Mouse (Mus musculus) MEL (cell line): ENCODE measurements around the gene Rhd. TPM values are rescaled to one million over a fixed set of nuclear protein-coding genes. Genes with fewer than 3 reads are reported as not detected.
A peak's percentile ranks its signal among the peaks of the same experiment; 100 is the strongest.

Source experiments
- DNase-seq: peaks from one replicate; pipeline ENCODE4 v3.0.0; 2011; ENCODE audit warnings: low read depth, low spot score
- H3K27ac ChIP-seq: 2 replicates; pipeline ENCODE4 v1.5.1; 2012; ENCODE audit warnings: low read depth, mild to moderate bottlenecking, control low read depth, low read length, moderate library complexity; ENCODE audit not compliant: control insufficient read depth
- H3K27me3 ChIP-seq, 2 experiments: fragments of 150-350 bp in 1 of 2; sonication (generic) in 1 of 2; 2 replicates each; pipeline ENCODE4 v1.6.1; 2012; ENCODE audit warnings: low read length in 2 of 2, mild to moderate bottlenecking in 2 of 2, improper control_type of control experiment in 1 of 2, moderate library complexity in 1 of 2; ENCODE audit not compliant: insufficient read depth in 2 of 2, control insufficient read depth in 1 of 2
- H3K36me3 ChIP-seq, 2 experiments: 2 replicates each; pipeline ENCODE4 v1.6.1; 2012 to 2014; ENCODE audit warnings: low read length in 2 of 2, improper control_type of control experiment in 1 of 2, inconsistent platforms in 1 of 2, mild to moderate bottlenecking in 1 of 2; ENCODE audit not compliant: insufficient read depth in 2 of 2, control insufficient read depth in 1 of 2
- H3K4me1 ChIP-seq, 2 experiments: fragments of 150-350 bp in 1 of 2; sonication (generic) in 1 of 2; 2 replicates each; pipeline ENCODE4 v1.6.1; 2012; ENCODE audit warnings: low read length in 2 of 2, improper control_type of control experiment in 1 of 2, mild to moderate bottlenecking in 1 of 2; ENCODE audit not compliant: insufficient read depth in 2 of 2, control insufficient read depth in 1 of 2
- H3K4me3 ChIP-seq, 2 experiments: fragments of 150-350 bp in 1 of 2; sonication (generic) in 1 of 2; 2 replicates each; pipeline ENCODE4 v1.5.1; 2012; ENCODE audit warnings: low read depth in 2 of 2, low read length in 2 of 2, mild to moderate bottlenecking in 2 of 2, moderate library complexity in 2 of 2, control low read depth in 1 of 2, improper control_type of control experiment in 1 of 2; ENCODE audit not compliant: control insufficient read depth in 1 of 2, insufficient read depth in 1 of 2
- H3K79me2 ChIP-seq: 2 replicates; pipeline ENCODE4 v1.6.1; 2012; ENCODE audit warnings: mild to moderate bottlenecking, low read length, moderate library complexity; ENCODE audit not compliant: control insufficient read depth, poor library complexity, insufficient read depth
- H3K9ac ChIP-seq: 2 replicates; pipeline ENCODE4 v1.6.1; 2012; ENCODE audit warnings: low read depth, mild to moderate bottlenecking, control low read depth, low read length, moderate library complexity; ENCODE audit not compliant: control insufficient read depth, poor library complexity, severe bottlenecking
- H3K9me3 ChIP-seq: fragments of 150-350 bp; sonication (generic); replicated peaks from 2 replicates; pipeline ENCODE4 v1.6.1; 2012; ENCODE audit warnings: mild to moderate bottlenecking, low read length, improper control_type of control experiment, moderate library complexity; ENCODE audit not compliant: insufficient read depth
- BHLHE40 ChIP-seq: IDR thresholded peaks from 2 replicates; pipeline ENCODE4 v1.6.1; 2012; ENCODE audit warnings: low read depth, mild to moderate bottlenecking, inconsistent platforms, low read length, improper control_type of control experiment, borderline replicate concordance
- CHD1 ChIP-seq: IDR thresholded peaks from 2 replicates; pipeline ENCODE4 v1.6.1; 2012; ENCODE audit warnings: low read depth, mild to moderate bottlenecking, inconsistent platforms, low read length, improper control_type of control experiment
- CHD2 ChIP-seq: IDR thresholded peaks from 2 replicates; pipeline ENCODE4 v1.6.1; 2011; ENCODE audit warnings: low read length, improper control_type of control experiment
- CTCF ChIP-seq, 3 experiments: IDR thresholded peaks in 2 of 3; conservative IDR thresholded peaks in 1 of 3; 2 replicates each; pipeline ENCODE4 v1.5.1; 2011 to 2012; ENCODE audit warnings: low read length in 3 of 3, low read depth in 2 of 3, mild to moderate bottlenecking in 2 of 3, improper control_type of control experiment in 1 of 3, inconsistent platforms in 1 of 3, mixed read lengths in 1 of 3, moderate library complexity in 1 of 3; ENCODE audit not compliant: control insufficient read depth in 1 of 3, insufficient read depth in 1 of 3, poor library complexity in 1 of 3, severe bottlenecking in 1 of 3
- E2F4 ChIP-seq: IDR thresholded peaks from 2 replicates; pipeline ENCODE4 v1.6.1; 2011; ENCODE audit warnings: low read depth, low read length, improper control_type of control experiment, borderline replicate concordance
- ELF1 ChIP-seq: IDR thresholded peaks from 2 replicates; pipeline ENCODE4 v1.6.1; 2014; ENCODE audit warnings: low read depth, mild to moderate bottlenecking, inconsistent platforms, low read length, improper control_type of control experiment, moderate library complexity
- EP300 ChIP-seq, 2 experiments: IDR thresholded peaks; 2 replicates each; pipeline ENCODE4 v1.6.1; 2011; ENCODE audit warnings: improper control_type of control experiment in 2 of 2, low read length in 2 of 2, low read depth in 1 of 2, mild to moderate bottlenecking in 1 of 2
- GABPA ChIP-seq: IDR thresholded peaks from 2 replicates; pipeline ENCODE4 v1.6.1; 2012; ENCODE audit warnings: low read depth, mild to moderate bottlenecking, inconsistent platforms, low read length, improper control_type of control experiment, moderate library complexity
- GATA1 ChIP-seq: IDR thresholded peaks from 2 replicates; pipeline ENCODE4 v1.6.1; 2011; ENCODE audit warnings: low read depth, low read length, improper control_type of control experiment
- HCFC1 ChIP-seq: IDR thresholded peaks from 2 replicates; pipeline ENCODE4 v1.6.1; 2012; ENCODE audit warnings: low read depth, mild to moderate bottlenecking, inconsistent platforms, low read length, improper control_type of control experiment, moderate library complexity
- JUND ChIP-seq: IDR thresholded peaks from 2 replicates; pipeline ENCODE4 v1.6.1; 2011; ENCODE audit warnings: low read depth, mild to moderate bottlenecking, improper control_type of control experiment, low read length
- KAT2A ChIP-seq: conservative IDR thresholded peaks from 2 replicates; pipeline ENCODE4 v1.6.1; 2012; ENCODE audit warnings: low read depth, low read length, improper control_type of control experiment, inconsistent platforms
- MAFK ChIP-seq: IDR thresholded peaks from 2 replicates; pipeline ENCODE4 v1.6.1; 2011; ENCODE audit warnings: low read depth, mild to moderate bottlenecking, low read length, improper control_type of control experiment, borderline replicate concordance
- MAZ ChIP-seq: IDR thresholded peaks from 2 replicates; pipeline ENCODE4 v1.6.1; 2012; ENCODE audit warnings: low read depth, mild to moderate bottlenecking, inconsistent platforms, low read length, improper control_type of control experiment
- MEF2A ChIP-seq: IDR thresholded peaks from 2 replicates; pipeline ENCODE4 v1.6.1; 2014; ENCODE audit warnings: low read depth, mild to moderate bottlenecking, inconsistent platforms, low read length, improper control_type of control experiment; ENCODE audit not compliant: poor library complexity, insufficient replicate concordance, severe bottlenecking; ENCODE audit errors: extremely low read depth
- MXI1 ChIP-seq: IDR thresholded peaks from 2 replicates; pipeline ENCODE4 v1.6.1; 2011; ENCODE audit warnings: mild to moderate bottlenecking, low read depth, low read length, improper control_type of control experiment
- MYB ChIP-seq: IDR thresholded peaks from 2 replicates; pipeline ENCODE4 v1.6.1; 2011; ENCODE audit warnings: mild to moderate bottlenecking, low read depth, low read length, improper control_type of control experiment
- MYC ChIP-seq: IDR thresholded peaks from 2 replicates; pipeline ENCODE4 v1.6.1; 2011; ENCODE audit warnings: low read depth, mild to moderate bottlenecking, low read length, improper control_type of control experiment, moderate library complexity
- NELFE ChIP-seq: IDR thresholded peaks from 2 replicates; pipeline ENCODE4 v1.6.1; 2011; ENCODE audit warnings: low read depth, low read length, improper control_type of control experiment
- NRF1 ChIP-seq: IDR thresholded peaks from 2 replicates; pipeline ENCODE4 v1.6.1; 2014; ENCODE audit warnings: low read depth, mild to moderate bottlenecking, inconsistent platforms, low read length, improper control_type of control experiment, moderate library complexity; ENCODE audit not compliant: poor library complexity, insufficient read depth, severe bottlenecking
- POLR2A ChIP-seq, 2 experiments: IDR thresholded peaks; 2 replicates each; pipeline ENCODE4 v1.6.1; 2011 to 2012; ENCODE audit warnings: low read length in 2 of 2, mild to moderate bottlenecking in 2 of 2, control low read depth in 1 of 2, improper control_type of control experiment in 1 of 2, low read depth in 1 of 2, moderate library complexity in 1 of 2; ENCODE audit not compliant: control insufficient read depth in 1 of 2, insufficient read depth in 1 of 2, poor library complexity in 1 of 2
- POLR2AphosphoS5 ChIP-seq: IDR thresholded peaks from 2 replicates; pipeline ENCODE4 v1.6.1; 2012; ENCODE audit warnings: low read depth, borderline replicate concordance, mild to moderate bottlenecking, inconsistent platforms, low read length, moderate library complexity, mixed read lengths
- RAD21 ChIP-seq: IDR thresholded peaks from 2 replicates; pipeline ENCODE4 v1.6.1; 2011; ENCODE audit warnings: mild to moderate bottlenecking, low read depth, low read length, improper control_type of control experiment
- RCOR1 ChIP-seq: IDR thresholded peaks from 2 replicates; pipeline ENCODE4 v1.6.1; 2012; ENCODE audit warnings: low read depth, mild to moderate bottlenecking, inconsistent platforms, low read length, improper control_type of control experiment
- SMC3 ChIP-seq: IDR thresholded peaks from 2 replicates; pipeline ENCODE4 v1.6.1; 2011; ENCODE audit warnings: low read depth, low read length, improper control_type of control experiment
- TAL1 ChIP-seq: IDR thresholded peaks from 2 replicates; pipeline ENCODE4 v1.6.1; 2012; ENCODE audit warnings: mild to moderate bottlenecking, inconsistent platforms, low read length, moderate library complexity, mixed read lengths
- TBP ChIP-seq: IDR thresholded peaks from 2 replicates; pipeline ENCODE4 v1.8.0; 2011; ENCODE audit warnings: low read depth, low read length, improper control_type of control experiment
- TCF12 ChIP-seq: IDR thresholded peaks from 2 replicates; pipeline ENCODE4 v1.6.1; 2014; ENCODE audit warnings: low read depth, mild to moderate bottlenecking, inconsistent platforms, low read length, improper control_type of control experiment, moderate library complexity
- UBTF ChIP-seq: IDR thresholded peaks from 2 replicates; pipeline ENCODE4 v1.6.1; 2012; ENCODE audit warnings: low read depth, mild to moderate bottlenecking, inconsistent platforms, low read length, improper control_type of control experiment, moderate library complexity, borderline replicate concordance; ENCODE audit not compliant: insufficient read depth
- USF1 ChIP-seq: IDR thresholded peaks from 2 replicates; pipeline ENCODE4 v1.6.1; 2014; ENCODE audit warnings: low read depth, mild to moderate bottlenecking, inconsistent platforms, low read length, improper control_type of control experiment, moderate library complexity
- USF2 ChIP-seq, 2 experiments: IDR thresholded peaks; 2 replicates each; pipeline ENCODE4 v1.6.1; 2011 to 2012; ENCODE audit warnings: improper control_type of control experiment in 2 of 2, low read length in 2 of 2, borderline replicate concordance in 1 of 2, inconsistent platforms in 1 of 2, low read depth in 1 of 2, mild to moderate bottlenecking in 1 of 2; ENCODE audit not compliant: insufficient read depth in 1 of 2
- ZC3H11A ChIP-seq: IDR thresholded peaks from 2 replicates; pipeline ENCODE4 v1.6.1; 2012; ENCODE audit warnings: low read depth, mild to moderate bottlenecking, inconsistent platforms, low read length, improper control_type of control experiment
- ZKSCAN1 ChIP-seq: IDR thresholded peaks from 2 replicates; pipeline ENCODE4 v1.6.1; 2012; ENCODE audit warnings: low read depth, mild to moderate bottlenecking, inconsistent platforms, low read length, improper control_type of control experiment, moderate library complexity
- ZMIZ1 ChIP-seq: IDR thresholded peaks from 2 replicates; pipeline ENCODE4 v1.6.1; 2012; ENCODE audit warnings: low read depth, mild to moderate bottlenecking, inconsistent platforms, low read length, improper control_type of control experiment, moderate library complexity
- ZNF384 ChIP-seq: IDR thresholded peaks from 2 replicates; pipeline ENCODE4 v1.6.1; 2012; ENCODE audit warnings: low read depth, mild to moderate bottlenecking, inconsistent platforms, low read length, improper control_type of control experiment
- polyA plus RNA-seq, 2 experiments: library from polyadenylated mRNA; stranded (reverse) in 1 of 2; unstranded in 1 of 2; fragments of >175 nt in 1 of 2; fragments of >200 nt in 1 of 2; gene quantifications; 2 replicates each; pipeline versions ENCODE4 v1.2.1 to v1.2.4; 2012; ENCODE audit warnings: low replicate concordance in 2 of 2, low read depth in 1 of 2; ENCODE audit not compliant: insufficient read length in 2 of 2, insufficient read depth in 1 of 2, missing spikeins in 1 of 2
- total RNA-seq: library from RNA; depleted of rRNA; stranded (reverse); fragments of 300-350 nt; gene quantifications from 2 replicates; pipeline ENCODE4 v1.2.3, GENCODE M21; 2012

Gene Rhd
- total and polyA plus RNA-seq, 3 experiments = 49.9 to 176 TPM; not detected in 1

GRCm38 (mm10) chr4:134924019-134924741 lies 59.8 kb downstream of the Rhd start:
- Histone ChIP-seq H3K27ac (peak overlapping the region; percentile 91), H3K36me3 (peaks cover 32 to 43% of the 10 kb centered on the region in 2 experiments), H3K9ac (peak overlapping the region; percentile 95), H3K4me3 (peak overlapping the region; percentile 60 to 91), H3K4me1 (peaks cover 13 to 31% of the 10 kb centered on the region in 2 experiments), H3K79me2 (peaks cover 30% of the 10 kb centered on the region), H3K9me3 (no peaks in the 10 kb centered on the region), H3K27me3 (no peaks in the 10 kb centered on the region)
- DNase-seq = peak; percentile 95
- TF ChIP-seq ZMIZ1 (peak; percentile 69; the same call in 1 of the 2 replicates), GATA1 (peak; percentile 84), NRF1 (0 out of 2 replicates have a peak, but pooled peaks have one; percentile 20), TBP (peak; percentile 80), MEF2A (no peak), BHLHE40 (peak; percentile 60; the same call in 1 of the 2 replicates), MYB (no peak), TCF12 (peak; percentile 76), ZKSCAN1 (no peak), HCFC1 (no peak; the same call in 1 of the 2 replicates), RCOR1 (peak; percentile 90), NELFE (peak; percentile 59), TAL1 (peak; percentile 40), POLR2A (IDR thresholded peaks at IDR 0.05; ENCODE audit: control insufficient read depth in 1 of 2, insufficient read depth in 1 of 2, low read depth in 1 of 2, low read length in 2 of 2, poor library complexity in 1 of 2) (peak; percentile 37 to 69; a peak in 2 of 4 replicates), MAFK (peak; percentile 31; the same call in 1 of the 2 replicates), CTCF (IDR thresholded peaks at IDR 0.05 in 2 of 3, conservative IDR thresholded peaks at IDR 0.05 in 1 of 3; ENCODE audit: control insufficient read depth in 1 of 3, insufficient read depth in 1 of 3, low read depth in 2 of 3, low read length in 3 of 3, poor library complexity in 1 of 3, severe bottlenecking in 1 of 3) (no peak), SMC3 (no peak), CHD2 (no peak; the same call in 1 of the 2 replicates), CHD1 (no peak; the same call in 1 of the 2 replicates), POLR2AphosphoS5 (no peak; the same call in 1 of the 2 replicates), GABPA (no peak), MAZ (0 out of 2 replicates have a peak, but pooled peaks have one; percentile 71), USF1 (peak; percentile 86), ZC3H11A (no peak), ZNF384 (no peak), USF2 (IDR thresholded peaks at IDR 0.05; ENCODE audit: borderline replicate concordance in 1 of 2, insufficient read depth in 1 of 2, low read depth in 1 of 2, low read length in 2 of 2) (no peak; a peak in 1 of 4 replicates), UBTF (no peak), KAT2A (no peak), RAD21 (no peak), MYC (peak; percentile 85), EP300 (IDR thresholded peaks at IDR 0.05; ENCODE audit: low read depth in 1 of 2, low read length in 2 of 2) (peak; percentile 75 to 83), ELF1 (peak; percentile 38; the same call in 1 of the 2 replicates), E2F4 (no peak), MXI1 (peak; percentile 97), JUND (0 out of 2 replicates have a peak, but pooled peaks have one; percentile 51)
